Mouse (Mus musculus) small intestine, adult 2 months (tissue): Measurements from ENCODE around the gene Efcab9.

Experiments
- CTCF ChIP-seq: fragments of 200-500 bp; IDR thresholded peaks from 2 replicates; pipeline ENCODE4 v1.5.1; 2012; ENCODE audit warnings: low read depth, mild to moderate bottlenecking, control low read depth, inconsistent platforms, low read length, moderate library complexity, mixed read lengths; ENCODE audit not compliant: insufficient replicate concordance, insufficient read length; ENCODE audit errors: extremely low read depth
- POLR2A ChIP-seq: fragments of 200-500 bp; IDR thresholded peaks from 2 replicates; pipeline ENCODE4 v1.6.1; 2012; ENCODE audit warnings: low read depth, mild to moderate bottlenecking, control low read depth, inconsistent platforms, low read length, moderate library complexity

- TF ChIP-seq CTCF (peak; percentile 35; the same call in 1 of the 2 replicates), POLR2A (no peak)
Observed at GRCm38 (mm10) chr11:32530151-32530550, 1.7 kb downstream of the Efcab9 start.
